Mouse (Mus musculus): ENCODE results near the gene Ccdc106. TPM values are rescaled to one million over a fixed set of nuclear protein-coding genes. Genes with fewer than 3 reads are reported as not detected.

The Ccdc106 gene
- polyA plus RNA-seq, 1 experiment from 2014 or later = 21.9 TPM

DNA sequence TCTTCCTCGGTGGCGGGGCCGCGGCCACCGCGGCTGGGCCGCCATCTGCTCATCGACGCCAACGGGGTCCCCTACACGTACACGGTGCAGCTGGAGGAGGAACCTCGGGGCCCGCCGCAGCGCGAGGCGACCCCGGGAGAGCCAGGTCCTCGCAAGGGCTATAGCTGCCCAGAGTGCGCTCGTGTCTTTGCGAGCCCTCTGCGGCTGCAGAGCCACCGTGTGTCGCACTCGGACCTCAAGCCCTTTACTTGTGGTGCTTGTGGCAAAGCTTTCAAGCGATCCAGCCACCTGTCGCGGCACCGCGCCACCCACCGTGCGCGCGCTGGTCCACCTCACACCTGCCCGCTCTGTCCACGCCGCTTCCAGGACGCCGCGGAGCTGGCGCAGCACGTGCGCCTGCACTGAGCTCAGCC is 32.6 kb downstream of the Ccdc106 start:
- Histone ChIP-seq H3K4me3 (replicated peaks; ENCODE audit: low read length) (peak overlapping the region; percentile 65), H3K4me2 (ENCODE audit: low read depth, low read length) (peak overlapping the region; percentile 85), H3K9me3 (replicated peaks; ENCODE audit: control insufficient read depth, low read length) (no peaks in the 10 kb centered on the region), H3K4me1 (ENCODE audit: control insufficient read depth, insufficient read depth, low read length) (peaks cover 31% of the 10 kb centered on the region), H3K27ac (ENCODE audit: low read length) (no peak overlapping the region), H3K36me3 (ENCODE audit: control insufficient read depth, insufficient read depth, low read length) (no peaks in the 10 kb centered on the region), H3K9ac (ENCODE audit: low read length) (peak overlapping the region; percentile 94), H3K27me3 (ENCODE audit: control insufficient read depth, insufficient read depth, low read length) (peaks cover 43% of the 10 kb centered on the region)
- WGBS = 5% methylated on average over 45 of the region's 45 CpGs
- no peak for ATAC-seq (ENCODE audit: insufficient read depth, low FRiP score)

DNA sequence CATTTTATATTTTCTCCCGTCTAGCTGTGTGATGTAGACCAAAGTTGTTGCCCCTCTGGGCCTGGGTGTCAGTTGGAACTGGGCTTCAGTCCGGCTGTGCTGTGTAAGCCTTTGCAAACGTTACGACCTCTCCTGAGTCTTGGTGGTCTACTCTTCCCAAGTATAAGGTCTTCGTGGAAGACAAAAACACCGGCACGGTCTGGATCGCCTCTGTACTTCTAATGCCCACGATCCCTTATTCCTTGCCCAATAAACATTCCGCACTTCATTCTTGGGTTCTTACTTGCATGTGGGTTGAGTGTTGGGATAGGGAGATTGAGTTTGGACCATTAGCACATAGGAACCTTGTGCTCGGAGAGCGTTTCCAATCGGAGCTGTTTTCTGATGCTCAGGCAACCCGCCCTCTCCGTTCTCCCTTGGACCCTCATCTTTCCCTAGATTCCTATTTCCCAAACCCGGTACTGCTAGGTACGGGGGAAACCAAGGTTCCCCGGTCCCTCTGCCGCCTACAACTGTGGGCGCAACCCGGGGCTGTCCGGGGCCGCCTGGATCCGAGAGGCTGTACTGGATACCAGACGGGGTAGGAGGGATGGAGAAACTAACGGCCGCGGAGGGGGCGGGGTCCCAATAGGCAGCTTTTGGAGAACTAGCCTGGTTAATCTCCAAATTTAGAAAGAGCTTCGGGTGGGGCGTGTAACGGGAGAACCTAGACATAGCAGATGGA is 33.3 kb downstream of the Ccdc106 start:
- peak overlapping the region; percentile 94 for H3K9ac ChIP-seq (ENCODE audit: low read length)
- WGBS = 12% methylated on average over 32 of the region's 32 CpGs

DNA sequence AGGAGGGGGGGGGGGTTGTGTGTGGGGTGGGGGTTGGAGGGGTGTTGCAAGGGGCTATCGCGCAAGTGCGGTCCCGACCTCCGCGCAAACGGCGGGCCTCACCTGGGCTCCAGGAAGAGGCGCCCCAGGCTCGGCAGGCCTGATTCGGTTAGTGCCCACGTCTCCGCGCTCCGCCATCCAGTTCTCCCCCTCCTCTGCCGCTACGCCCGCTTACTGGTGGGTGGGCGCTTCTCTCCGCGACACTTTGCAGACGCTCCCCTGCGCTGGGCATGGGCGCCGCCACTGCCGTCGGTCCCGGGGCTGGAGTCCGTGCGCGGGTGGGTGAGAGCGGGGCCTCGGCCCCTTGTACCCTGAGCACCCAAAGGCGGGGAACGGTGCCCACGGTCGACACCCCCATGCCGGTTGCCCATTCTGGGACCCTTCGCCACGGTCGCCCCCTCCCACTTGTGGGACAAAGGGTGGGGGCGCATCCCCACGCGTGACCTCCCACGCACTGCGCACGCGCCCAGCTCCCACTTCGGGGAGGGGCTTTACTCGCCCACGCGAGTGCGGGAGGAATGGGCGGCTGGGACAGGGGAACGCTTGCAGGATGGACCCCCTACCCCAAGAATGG is 36.4 kb downstream of the Ccdc106 start:
- Histone ChIP-seq H3K36me3 (ENCODE audit: control insufficient read depth, insufficient read depth, low read length) (no peaks in the 10 kb centered on the region), H3K4me1 (ENCODE audit: control insufficient read depth, insufficient read depth, low read length) (peaks cover 36% of the 10 kb centered on the region), H3K9me3 (replicated peaks; ENCODE audit: control insufficient read depth, low read length) (no peaks in the 10 kb centered on the region), H3K4me2 (ENCODE audit: low read depth, low read length) (peak overlapping the region; percentile 66), H3K27me3 (ENCODE audit: control insufficient read depth, insufficient read depth, low read length) (peaks cover 43% of the 10 kb centered on the region), H3K27ac (ENCODE audit: low read length) (peak overlapping the region; percentile 21; the same call in 1 of the 2 replicates), H3K9ac (ENCODE audit: low read length) (peak overlapping the region; percentile 76), H3K4me3 (replicated peaks; ENCODE audit: low read length) (peak overlapping the region; percentile 55)
- no peak for ATAC-seq (ENCODE audit: insufficient read depth, low FRiP score)
- 2% methylated on average over 50 of the region's 55 CpGs for WGBS

More for the DNA sequence above, 33.3 kb downstream of the Ccdc106 start:
- H3K4me3 ChIP-seq (replicated peaks; ENCODE audit: low read length) = peak overlapping the region; percentile 65
- H3K9me3 ChIP-seq (replicated peaks; ENCODE audit: control insufficient read depth, low read length) = no peaks in the 10 kb centered on the region
- H3K36me3 ChIP-seq (ENCODE audit: control insufficient read depth, insufficient read depth, low read length) = no peaks in the 10 kb centered on the region
- no peak overlapping the region for H3K27ac ChIP-seq (ENCODE audit: low read length)
- H3K27me3 ChIP-seq (ENCODE audit: control insufficient read depth, insufficient read depth, low read length) = peaks cover 43% of the 10 kb centered on the region
- H3K4me1 ChIP-seq (ENCODE audit: control insufficient read depth, insufficient read depth, low read length) = peaks cover 31% of the 10 kb centered on the region
- H3K4me2 ChIP-seq (ENCODE audit: low read depth, low read length) = peak overlapping the region; percentile 85
- no peak for ATAC-seq (ENCODE audit: insufficient read depth, low FRiP score)

DNA sequence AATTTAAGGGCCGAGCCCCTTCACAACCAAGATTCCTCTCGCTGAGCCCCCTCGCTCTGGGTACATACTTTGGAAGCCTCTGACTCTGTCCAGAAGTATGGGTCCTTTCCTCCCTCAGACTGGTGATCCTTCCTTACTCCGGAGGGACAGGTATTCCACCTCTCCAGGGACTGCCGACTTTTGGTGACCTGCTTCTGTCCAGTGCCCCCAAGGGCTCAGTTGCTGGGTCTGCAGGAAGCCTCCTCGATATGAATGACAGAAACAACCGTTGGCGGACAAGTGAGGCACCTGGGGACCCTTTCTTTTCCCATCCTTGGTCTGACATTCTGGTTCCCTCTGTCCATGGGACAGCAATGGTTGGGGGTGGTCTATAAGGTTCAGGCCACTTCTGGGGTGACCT is 37.0 kb downstream of the Ccdc106 start:
- H3K9me3 ChIP-seq (replicated peaks; ENCODE audit: control insufficient read depth, low read length) = no peaks in the 10 kb centered on the region
- H3K4me2 ChIP-seq (ENCODE audit: low read depth, low read length) = peak overlapping the region; percentile 66
- no peaks in the 10 kb centered on the region for H3K36me3 ChIP-seq (ENCODE audit: control insufficient read depth, insufficient read depth, low read length)
- peaks cover 41% of the 10 kb centered on the region for H3K27me3 ChIP-seq (ENCODE audit: control insufficient read depth, insufficient read depth, low read length)
- WGBS = 28% methylated on average over 8 of the region's 8 CpGs
- H3K27ac ChIP-seq (ENCODE audit: low read length) = no peak overlapping the region; the same call in 1 of the 2 replicates
- peak overlapping the region; percentile 76 for H3K9ac ChIP-seq (ENCODE audit: low read length)
- ATAC-seq (ENCODE audit: insufficient read depth, low FRiP score) = no peak
- H3K4me3 ChIP-seq (replicated peaks; ENCODE audit: low read length) = peak overlapping the region; percentile 55
- peaks cover 32% of the 10 kb centered on the region for H3K4me1 ChIP-seq (ENCODE audit: control insufficient read depth, insufficient read depth, low read length)

DNA sequence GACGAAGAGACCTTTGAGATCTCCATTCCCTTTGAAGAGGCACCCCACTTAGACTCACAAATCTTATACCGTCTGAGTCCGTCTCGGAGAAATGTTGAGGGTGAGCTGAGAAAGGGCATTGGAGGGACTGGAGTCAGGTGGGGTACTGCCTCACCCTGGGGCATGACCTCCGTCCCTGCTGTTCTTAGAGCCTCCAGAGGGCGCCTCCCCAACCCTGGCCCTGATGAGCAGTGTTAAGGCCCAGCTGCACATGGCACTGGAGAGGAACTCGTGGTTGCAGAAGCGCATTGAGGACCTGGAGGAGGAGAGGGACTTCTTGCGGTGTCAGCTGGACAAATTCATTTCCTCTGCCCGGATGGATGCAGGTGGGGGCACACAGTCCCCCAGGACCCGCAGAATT is 37.5 kb downstream of the Ccdc106 start:
- Histone ChIP-seq H3K4me2 (ENCODE audit: low read depth, low read length) (peak overlapping the region; percentile 66; the same call in 1 of the 2 replicates), H3K4me1 (ENCODE audit: control insufficient read depth, insufficient read depth, low read length) (peaks cover 27% of the 10 kb centered on the region), H3K9ac (ENCODE audit: low read length) (peak overlapping the region; percentile 76; the same call in 1 of the 2 replicates), H3K4me3 (replicated peaks; ENCODE audit: low read length) (no peak overlapping the region), H3K27me3 (ENCODE audit: control insufficient read depth, insufficient read depth, low read length) (peaks cover 38% of the 10 kb centered on the region), H3K27ac (ENCODE audit: low read length) (no peak overlapping the region), H3K36me3 (ENCODE audit: control insufficient read depth, insufficient read depth, low read length) (no peaks in the 10 kb centered on the region), H3K9me3 (replicated peaks; ENCODE audit: control insufficient read depth, low read length) (no peaks in the 10 kb centered on the region)
- WGBS = 42% methylated on average over 11 of the region's 11 CpGs
- ATAC-seq (ENCODE audit: insufficient read depth, low FRiP score) = no peak

DNA sequence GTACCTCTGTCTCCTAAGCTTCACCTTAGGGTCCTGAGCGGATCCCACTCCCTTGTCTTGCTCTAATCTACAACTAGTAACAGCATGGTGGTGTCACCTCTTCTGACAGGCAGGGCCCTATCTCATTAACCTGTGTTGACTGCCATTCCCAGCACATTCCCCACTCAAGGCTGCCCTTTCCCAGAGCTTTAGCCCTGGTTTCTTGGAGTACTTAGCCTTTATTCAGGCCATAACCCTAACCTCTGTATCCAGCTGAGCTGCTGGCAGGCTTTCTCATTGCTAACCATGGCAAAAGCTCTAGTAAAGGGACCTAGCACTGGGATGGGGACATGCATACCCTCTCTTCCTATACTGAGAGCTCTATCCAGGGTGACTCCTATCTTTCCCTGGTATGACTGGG is 38.3 kb downstream of the Ccdc106 start:
- no peaks in the 10 kb centered on the region for H3K36me3 ChIP-seq (ENCODE audit: control insufficient read depth, insufficient read depth, low read length)
- no peak overlapping the region for H3K27ac ChIP-seq (ENCODE audit: low read length)
- H3K9me3 ChIP-seq (replicated peaks; ENCODE audit: control insufficient read depth, low read length) = no peaks in the 10 kb centered on the region
- 97% methylated on average over 1 of the region's 1 CpGs for WGBS
- H3K4me3 ChIP-seq (replicated peaks; ENCODE audit: low read length) = no peak overlapping the region
- H3K4me2 ChIP-seq (ENCODE audit: low read depth, low read length) = no peak overlapping the region
- H3K9ac ChIP-seq (ENCODE audit: low read length) = no peak overlapping the region
- peaks cover 29% of the 10 kb centered on the region for H3K27me3 ChIP-seq (ENCODE audit: control insufficient read depth, insufficient read depth, low read length)
- H3K4me1 ChIP-seq (ENCODE audit: control insufficient read depth, insufficient read depth, low read length) = peaks cover 19% of the 10 kb centered on the region
- ATAC-seq (ENCODE audit: insufficient read depth, low FRiP score) = no peak

DNA sequence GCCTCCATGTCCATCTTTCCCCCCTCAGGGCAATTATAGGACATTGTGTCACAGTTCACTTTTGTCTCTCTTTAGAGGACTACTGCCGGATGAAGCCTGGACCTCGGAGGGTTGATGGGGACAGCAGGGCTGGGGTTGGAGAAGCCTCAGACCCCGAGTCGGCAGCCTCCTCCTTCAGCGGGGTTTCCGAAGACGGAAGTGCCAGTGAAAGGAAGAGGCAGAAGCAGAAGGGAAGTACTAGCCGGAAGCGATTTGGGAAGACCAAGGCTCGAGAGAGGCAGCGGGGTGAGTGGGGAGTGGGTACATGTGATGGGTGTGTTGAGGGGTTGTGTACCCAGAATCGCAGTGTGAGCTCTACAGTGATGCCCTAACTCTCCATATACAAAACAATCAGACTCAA is 39.1 kb downstream of the Ccdc106 start:
- no peak overlapping the region for H3K27ac ChIP-seq (ENCODE audit: low read length)
- no peak overlapping the region for H3K9ac ChIP-seq (ENCODE audit: low read length)
- H3K4me1 ChIP-seq (ENCODE audit: control insufficient read depth, insufficient read depth, low read length) = peaks cover 21% of the 10 kb centered on the region
- 86% methylated on average over 12 of the region's 12 CpGs for WGBS
- no peak overlapping the region for H3K4me3 ChIP-seq (replicated peaks; ENCODE audit: low read length)
- H3K36me3 ChIP-seq (ENCODE audit: control insufficient read depth, insufficient read depth, low read length) = no peaks in the 10 kb centered on the region
- no peak for ATAC-seq (ENCODE audit: insufficient read depth, low FRiP score)
- H3K27me3 ChIP-seq (ENCODE audit: control insufficient read depth, insufficient read depth, low read length) = peaks cover 21% of the 10 kb centered on the region
- H3K9me3 ChIP-seq (replicated peaks; ENCODE audit: control insufficient read depth, low read length) = no peaks in the 10 kb centered on the region
- H3K4me2 ChIP-seq (ENCODE audit: low read depth, low read length) = no peak overlapping the region

DNA sequence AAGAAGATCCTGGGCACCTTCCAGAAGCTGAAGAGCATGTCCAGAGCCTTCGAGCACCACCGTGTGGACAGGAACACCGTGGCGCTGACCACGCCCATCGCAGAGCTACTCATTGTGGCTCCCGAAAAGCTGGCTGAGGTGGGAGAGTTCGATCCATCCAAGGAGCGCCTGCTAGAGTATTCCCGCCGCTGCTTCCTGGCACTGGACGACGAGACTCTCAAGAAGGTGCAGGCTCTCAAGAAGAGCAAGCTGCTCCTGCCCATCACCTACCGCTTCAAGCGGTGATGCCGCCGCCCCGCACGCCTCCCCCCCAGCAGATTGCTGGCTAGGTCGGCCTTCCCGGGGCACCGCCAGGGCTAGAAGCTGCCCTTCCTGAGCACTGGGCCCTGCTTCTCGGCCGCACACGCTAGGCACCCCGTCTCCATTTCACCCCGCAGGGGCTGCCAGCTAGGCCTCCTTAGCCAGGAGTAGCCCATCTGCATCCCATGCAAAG is 39.9 kb downstream of the Ccdc106 start:
- Histone ChIP-seq H3K4me1 (ENCODE audit: control insufficient read depth, insufficient read depth, low read length) (peaks cover 24% of the 10 kb centered on the region), H3K27ac (ENCODE audit: low read length) (peak overlapping the region; percentile 100), H3K4me2 (ENCODE audit: low read depth, low read length) (peak overlapping the region; percentile 95), H3K27me3 (ENCODE audit: control insufficient read depth, insufficient read depth, low read length) (peaks cover 15% of the 10 kb centered on the region), H3K9ac (ENCODE audit: low read length) (peak overlapping the region; percentile 96), H3K36me3 (ENCODE audit: control insufficient read depth, insufficient read depth, low read length) (no peaks in the 10 kb centered on the region), H3K9me3 (replicated peaks; ENCODE audit: control insufficient read depth, low read length) (no peaks in the 10 kb centered on the region), H3K4me3 (replicated peaks; ENCODE audit: low read length) (peak overlapping the region; percentile 88)
- no peak for ATAC-seq (ENCODE audit: insufficient read depth, low FRiP score)
- 4% methylated on average over 27 of the region's 27 CpGs for WGBS

All from stomach, embryonic 16.5 days (tissue).